Mouse (Mus musculus): ENCODE results near the gene Tenm1. TPM values are rescaled to one million over a fixed set of nuclear protein-coding genes. Genes with fewer than 3 reads are reported as not detected.
A peak's percentile ranks its signal among the peaks of the same experiment; 100 is the strongest.

Tenm1 gene
- under 1 TPM; 0.25 to 0.40 TPM for total RNA-seq (2021)
- long read RNA-seq, experiment 1, result 0 reads
- long read RNA-seq, experiment 2, result 0 reads

- peak; percentile 9 for DNase-seq
Measured at GRCm38 (mm10) chrX:43428855-43429263, at the start of gene Tenm1. TSS of gene Tenm1 (minus strand) at chrX:43429126.

GRCm38 (mm10) chrX:43467311-43467710 lies 38.4 kb upstream of the Tenm1 start:
- DNase-seq, result no peak

- no peak for DNase-seq
Measured at GRCm38 (mm10) chrX:43430581-43430980, 1.7 kb upstream of the Tenm1 start.

GRCm38 (mm10) chrX:43429982-43430531 lies 1.1 kb upstream of the Tenm1 start:
- peak; percentile 3 for DNase-seq

- no peak for DNase-seq
Measured at GRCm38 (mm10) chrX:43429337-43429736, 411 bp upstream of the Tenm1 start.

GRCm38 (mm10) chrX:43427961-43428365 lies 963 bp downstream of the Tenm1 start:
- no peak for DNase-seq

GRCm38 (mm10) chrX:43427111-43427510 lies 1.8 kb downstream of the Tenm1 start:
- no peak for DNase-seq

- no peak for DNase-seq
Measured at GRCm38 (mm10) chrX:43397957-43398356, 31.0 kb downstream of the Tenm1 start.

- DNase-seq, result no peak
Measured at GRCm38 (mm10) chrX:43388106-43388505, 40.8 kb downstream of the Tenm1 start.

GRCm38 (mm10) chrX:43372526-43372925 lies 56.4 kb downstream of the Tenm1 start:
- no peak for DNase-seq

- DNase-seq, result no peak
Measured at GRCm38 (mm10) chrX:43319351-43319750, 109.6 kb downstream of the Tenm1 start.

- no peak for DNase-seq
Measured at GRCm38 (mm10) chrX:43317801-43318520, 111.0 kb downstream of the Tenm1 start.

- no peak for DNase-seq
Measured at GRCm38 (mm10) chrX:43235844-43236243, 193.1 kb downstream of the Tenm1 start.

- no peak for DNase-seq
Measured at GRCm38 (mm10) chrX:43205003-43205402, 223.9 kb downstream of the Tenm1 start.

GRCm38 (mm10) chrX:43202249-43202783 lies 226.6 kb downstream of the Tenm1 start:
- DNase-seq, result no peak

GRCm38 (mm10) chrX:43182975-43183374 lies 246.0 kb downstream of the Tenm1 start:
- DNase-seq, result no peak

- no peak for DNase-seq
Measured at GRCm38 (mm10) chrX:43151561-43151960, 277.4 kb downstream of the Tenm1 start.

- DNase-seq, result no peak
Measured at GRCm38 (mm10) chrX:43129696-43130095, 299.2 kb downstream of the Tenm1 start.

GRCm38 (mm10) chrX:43122491-43122890 lies 306.4 kb downstream of the Tenm1 start:
- no peak for DNase-seq

GRCm38 (mm10) chrX:43122001-43122400 lies 306.9 kb downstream of the Tenm1 start:
- no peak for DNase-seq

GRCm38 (mm10) chrX:42986100-42986499 lies 442.8 kb downstream of the Tenm1 start:
- DNase-seq, result no peak

- DNase-seq, result peak; percentile 1
Measured at GRCm38 (mm10) chrX:42973562-42973961, 455.4 kb downstream of the Tenm1 start.

GRCm38 (mm10) chrX:42967611-42968010 lies 461.3 kb downstream of the Tenm1 start:
- no peak for DNase-seq

- DNase-seq, result no peak
Measured at GRCm38 (mm10) chrX:42861731-42862130, 567.2 kb downstream of the Tenm1 start.
